9 mouse cellular contexts compared by ENCODE assay signal in the genomic region with DNA sequence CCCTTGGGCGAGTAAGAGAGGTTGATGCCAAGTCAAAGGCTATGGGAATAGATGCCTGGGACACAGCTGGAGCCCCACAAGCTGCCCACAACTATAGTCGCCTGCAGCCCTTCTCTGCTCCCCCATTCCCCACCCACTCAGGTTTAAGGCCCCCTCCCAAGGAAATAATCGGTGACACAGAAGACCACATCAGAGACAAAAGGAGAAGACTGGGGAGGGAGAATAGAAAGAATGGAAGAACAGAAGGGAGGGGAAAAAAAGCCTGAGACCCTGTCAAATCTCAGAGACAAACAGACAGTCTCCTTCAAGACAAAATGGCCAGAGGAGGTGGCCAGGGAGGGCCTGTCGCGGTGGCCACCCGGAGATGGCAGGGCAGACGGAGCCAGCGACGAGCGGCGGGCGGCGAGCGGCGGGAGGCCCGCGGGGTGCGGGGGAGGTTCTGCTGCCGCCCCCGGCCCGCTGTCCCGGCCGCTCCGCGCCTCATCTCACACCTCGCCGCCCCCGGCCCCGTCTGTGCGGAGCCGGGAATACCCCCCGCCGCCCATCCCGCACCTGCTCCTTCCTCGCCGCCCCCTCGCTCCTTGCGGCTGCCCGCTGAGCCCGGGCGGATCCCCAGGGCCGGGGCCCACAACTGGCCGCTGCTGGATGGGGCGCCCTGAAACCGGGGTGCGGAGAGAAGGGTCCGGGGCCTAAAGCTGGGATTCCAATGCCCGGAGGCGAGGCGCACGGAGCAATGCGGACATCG. TPM values are rescaled to one million over a fixed set of nuclear protein-coding genes. Genes with fewer than 3 reads are reported as not detected.
DNase-seq lines count a peak whose midpoint lies in the region; ATAC-seq and TF ChIP-seq lines count a peak whose summit lies in the region.
"Had no signal": no experiment of that assay in that cellular context is flagged by ENCODE, and none has a peak within 500 bp of the region (broad histone marks: within the 10 kb centered on the region; RNA-seq: fewer than 3 reads in every experiment).

No protein-coding gene starts in this region.

- WGBS in kidney, embryonic 14.5 days: 2% methylated on average over 37 of the region's 53 CpGs
- WGBS in embryonic facial prominence, embryonic 13.5 days: 3% methylated on average over 52 of the region's 53 CpGs
- 4% methylated on average over 35 of the region's 53 CpGs for WGBS in intestine, postnatal 0 days

- H3K4me1 ChIP-seq in kidney, embryonic 14.5 days (ENCODE audit: control insufficient read depth, insufficient read depth, low read length): peaks cover 20% of the 10 kb centered on the region; the same call in 1 of the 2 replicates
- peaks cover 34% of the 10 kb centered on the region for H3K4me1 ChIP-seq in embryonic facial prominence, embryonic 13.5 days
- peaks cover 3% of the 10 kb centered on the region; the same call in 1 of the 2 replicates for H3K4me1 ChIP-seq in intestine, postnatal 0 days (replicated peaks; ENCODE audit: control insufficient read depth, insufficient read depth, low read length)

- no peaks in the 10 kb centered on the region for H3K9me3 ChIP-seq in kidney, embryonic 14.5 days (ENCODE audit: control insufficient read depth, low read length)
- H3K9me3 ChIP-seq in embryonic facial prominence, embryonic 13.5 days: no peaks in the 10 kb centered on the region
- H3K9me3 ChIP-seq in intestine, postnatal 0 days (ENCODE audit: control insufficient read depth): no peaks in the 10 kb centered on the region

- H3K27me3 ChIP-seq in kidney, embryonic 14.5 days (ENCODE audit: control insufficient read depth, insufficient read depth, low read length): peaks cover 75% of the 10 kb centered on the region
- peaks cover 100% of the 10 kb centered on the region for H3K27me3 ChIP-seq in embryonic facial prominence, embryonic 13.5 days
- peaks cover 73% of the 10 kb centered on the region for H3K27me3 ChIP-seq in intestine, postnatal 0 days (replicated peaks; ENCODE audit: control insufficient read depth, insufficient read depth, low read length)

- H3K4me2 ChIP-seq in kidney, embryonic 14.5 days (replicated peaks; ENCODE audit: low read depth, low read length): peak overlapping the region; percentile 50
- H3K4me2 ChIP-seq in embryonic facial prominence, embryonic 13.5 days: peak overlapping the region; percentile 76
- peak overlapping the region; percentile 79 for H3K4me2 ChIP-seq in intestine, postnatal 0 days (replicated peaks; ENCODE audit: low read depth)

- no peaks in the 10 kb centered on the region for H3K36me3 ChIP-seq in kidney, embryonic 14.5 days (ENCODE audit: control insufficient read depth, insufficient read depth, low read length)
- H3K36me3 ChIP-seq in embryonic facial prominence, embryonic 13.5 days: no peaks in the 10 kb centered on the region
- H3K36me3 ChIP-seq in intestine, postnatal 0 days (ENCODE audit: control insufficient read depth, insufficient read depth): no peaks in the 10 kb centered on the region
- H3K36me3 ChIP-seq: G1E had no signal

- DNase-seq in kidney, postnatal 25 days: no peak
- DNase-seq in neural tube, embryonic 10.5 days (ENCODE audit: extremely low spot score, low spot score): peak; percentile 33
- DNase-seq in cerebellum, postnatal 25 days: no peak
- no peak for DNase-seq in ovary, postnatal 10 days (ENCODE audit: low spot score)

- no peak for TF ChIP-seq CTCF in intestine, postnatal 0 days (IDR thresholded peaks at IDR 0.05; ENCODE audit: low read depth)

- H3K4me3 ChIP-seq in kidney, embryonic 14.5 days (ENCODE audit: low read length): peak overlapping the region; percentile 41
- peak overlapping the region; percentile 47 for H3K4me3 ChIP-seq in embryonic facial prominence, embryonic 13.5 days
- peak overlapping the region; percentile 47 for H3K4me3 ChIP-seq in intestine, postnatal 0 days (ENCODE audit: low read depth, low read length)

- peak overlapping the region; percentile 29; the same call in 1 of the 2 replicates for H3K9ac ChIP-seq in kidney, embryonic 14.5 days (ENCODE audit: low read depth, low read length)
- peak overlapping the region; percentile 61 for H3K9ac ChIP-seq in embryonic facial prominence, embryonic 13.5 days
- H3K9ac ChIP-seq in intestine, postnatal 0 days (ENCODE audit: low read depth, low read length): no peak overlapping the region

- 0 out of 2 replicates have a peak, but pooled peaks have one; percentile 3 for ATAC-seq in kidney, embryonic 14.5 days (ENCODE audit: low FRiP score, low TSS enrichment)
- ATAC-seq in embryonic facial prominence, embryonic 13.5 days (ENCODE audit: insufficient number of reproducible peaks, insufficient read depth, low FRiP score, low TSS enrichment, low read depth): no peak
- ATAC-seq in intestine, postnatal 0 days: no peak
- ATAC-seq in erythroid progenitor cell, adult 5-6 weeks (replicated peaks; ENCODE audit: low FRiP score, poor library complexity, severe bottlenecking): no peak

- no peak overlapping the region for H3K27ac ChIP-seq in kidney, embryonic 14.5 days (ENCODE audit: low read depth, low read length)
- H3K27ac ChIP-seq in embryonic facial prominence, embryonic 13.5 days: no peak overlapping the region
- H3K27ac ChIP-seq in intestine, postnatal 0 days (ENCODE audit: low read depth, low read length): no peak overlapping the region

RNA-seq across cellular contexts. Expression of gene Dnajc5g, which starts 13.7 kb away (rescaled TPM):
- not detected in 2 replicates for polyA plus RNA-seq in kidney, embryonic 14.5 days (2014; fragmentation: Nextera tagmentation; extraction: Ambion mirVana)
- not detected in 2 replicates for polyA plus RNA-seq in embryonic facial prominence, embryonic 13.5 days (2015; fragmentation: Nextera tagmentation; extraction: Ambion mirVana)
- not detected in 2 replicates for polyA plus RNA-seq in intestine, postnatal 0 days (2015; fragmentation: Nextera tagmentation; extraction: Ambion mirVana)
- total RNA-seq in erythroid progenitor cell, adult 5-6 weeks (2015; ENCODE audit: low replicate concordance): not detected in 2 replicates
- not detected in 2 replicates for total RNA-seq in erythroid progenitor cell, adult 5-6 weeks (2017; ENCODE audit: low replicate concordance)
- total RNA-seq: G1E had no signal
- polyA plus RNA-seq: G1E had no signal

RNA-seq across cellular contexts. Expression of gene Slc30a3, which starts 15.6 kb away (rescaled TPM):
- 1.9 and 3.4 TPM in 2 replicates for polyA plus RNA-seq in kidney, embryonic 14.5 days (2014; fragmentation: Nextera tagmentation; extraction: Ambion mirVana)
- polyA plus RNA-seq in embryonic facial prominence, embryonic 13.5 days (2015; fragmentation: Nextera tagmentation; extraction: Ambion mirVana): 0.73 TPM in 1 of 2 replicates, not detected in the other
- 0.10 TPM in 1 of 2 replicates, not detected in the other for polyA plus RNA-seq in intestine, postnatal 0 days (2015; fragmentation: Nextera tagmentation; extraction: Ambion mirVana)
- not detected in 2 replicates for total RNA-seq in erythroid progenitor cell, adult 5-6 weeks (2015; ENCODE audit: low replicate concordance)
- not detected in 2 replicates for total RNA-seq in erythroid progenitor cell, adult 5-6 weeks (2017; ENCODE audit: low replicate concordance)
- polyA plus RNA-seq: G1E had no signal

RNA-seq across cellular contexts. Expression of gene Trim54, which starts 24.1 kb away (rescaled TPM):
- not detected in 2 replicates for polyA plus RNA-seq in kidney, embryonic 14.5 days (2014; fragmentation: Nextera tagmentation; extraction: Ambion mirVana)
- 0.37 and 0.62 TPM in 2 replicates for polyA plus RNA-seq in embryonic facial prominence, embryonic 13.5 days (2015; fragmentation: Nextera tagmentation; extraction: Ambion mirVana)
- polyA plus RNA-seq in intestine, postnatal 0 days (2015; fragmentation: Nextera tagmentation; extraction: Ambion mirVana): not detected in 2 replicates
- not detected in 2 replicates for total RNA-seq in erythroid progenitor cell, adult 5-6 weeks (2015; ENCODE audit: low replicate concordance)
- not detected in 2 replicates for total RNA-seq in erythroid progenitor cell, adult 5-6 weeks (2017; ENCODE audit: low replicate concordance)
- total RNA-seq: G1E had no signal
- polyA plus RNA-seq: G1E had no signal

RNA-seq across cellular contexts. Expression of gene Cad, which starts 37.8 kb away (rescaled TPM):
- 35.4 and 40.5 TPM in 2 replicates for polyA plus RNA-seq in kidney, embryonic 14.5 days (2014; fragmentation: Nextera tagmentation; extraction: Ambion mirVana)
- 27.9 and 30.2 TPM in 2 replicates for polyA plus RNA-seq in embryonic facial prominence, embryonic 13.5 days (2015; fragmentation: Nextera tagmentation; extraction: Ambion mirVana)
- polyA plus RNA-seq in intestine, postnatal 0 days (2015; fragmentation: Nextera tagmentation; extraction: Ambion mirVana): 3.2 and 3.7 TPM in 2 replicates
- total RNA-seq in erythroid progenitor cell, adult 5-6 weeks (2015; ENCODE audit: low replicate concordance): 19.3 and 24.9 TPM in 2 replicates
- 3.5 and 11.3 TPM in 2 replicates for total RNA-seq in erythroid progenitor cell, adult 5-6 weeks (2017; ENCODE audit: low replicate concordance)

RNA-seq across cellular contexts. Expression of gene Slc5a6, which starts 43.7 kb away (rescaled TPM):
- polyA plus RNA-seq in kidney, embryonic 14.5 days (2014; fragmentation: Nextera tagmentation; extraction: Ambion mirVana): 5.5 and 10.9 TPM in 2 replicates
- 10.2 and 11.8 TPM in 2 replicates for polyA plus RNA-seq in embryonic facial prominence, embryonic 13.5 days (2015; fragmentation: Nextera tagmentation; extraction: Ambion mirVana)
- 18.0 and 20.0 TPM in 2 replicates for polyA plus RNA-seq in intestine, postnatal 0 days (2015; fragmentation: Nextera tagmentation; extraction: Ambion mirVana)
- not detected in 2 replicates for total RNA-seq in erythroid progenitor cell, adult 5-6 weeks (2015; ENCODE audit: low replicate concordance)
- total RNA-seq in erythroid progenitor cell, adult 5-6 weeks (2017; ENCODE audit: low replicate concordance): not detected in 2 replicates
